Mouse (Mus musculus) B cell, adult 67 days (primary cell): ENCODE measurements around the gene Fos. TPM values are rescaled to one million over a fixed set of nuclear protein-coding genes. Genes with fewer than 3 reads are reported as not detected.

ENCODE experiments used
- total RNA-seq, 2 experiments: library from RNA; stranded (reverse); gene quantifications; 4 replicates each; pipeline ENCODE4 v1.2.4; 2023

Gene Fos
- 1,000 to 10,000 TPM in 1 of 2 experiments, 100 to 1,000 TPM in 1; 584 to 1,441 TPM for total RNA-seq

DNA sequence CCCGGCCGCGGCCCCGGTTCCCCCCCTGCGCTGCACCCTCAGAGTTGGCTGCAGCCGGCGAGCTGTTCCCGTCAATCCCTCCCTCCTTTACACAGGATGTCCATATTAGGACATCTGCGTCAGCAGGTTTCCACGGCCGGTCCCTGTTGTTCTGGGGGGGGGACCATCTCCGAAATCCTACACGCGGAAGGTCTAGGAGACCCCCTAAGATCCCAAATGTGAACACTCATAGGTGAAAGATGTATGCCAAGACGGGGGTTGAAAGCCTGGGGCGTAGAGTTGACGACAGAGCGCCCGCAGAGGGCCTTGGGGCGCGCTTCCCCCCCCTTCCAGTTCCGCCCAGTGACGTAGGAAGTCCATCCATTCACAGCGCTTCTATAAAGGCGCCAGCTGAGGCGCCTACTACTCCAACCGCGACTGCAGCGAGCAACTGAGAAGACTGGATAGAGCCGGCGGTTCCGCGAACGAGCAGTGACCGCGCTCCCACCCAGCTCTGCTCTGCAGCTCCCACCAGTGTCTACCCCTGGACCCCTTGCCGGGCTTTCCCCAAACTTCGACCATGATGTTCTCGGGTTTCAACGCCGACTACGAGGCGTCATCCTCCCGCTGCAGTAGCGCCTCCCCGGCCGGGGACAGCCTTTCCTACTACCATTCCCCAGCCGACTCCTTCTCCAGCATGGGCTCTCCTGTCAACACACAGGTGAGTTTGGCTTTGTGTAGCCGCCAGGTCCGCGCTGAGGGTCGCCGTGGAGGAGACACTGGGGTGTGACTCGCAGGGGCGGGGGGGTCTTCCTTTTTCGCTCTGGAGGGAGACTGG is at the start of gene Fos:
Gene Fos (plus strand): TSS at position 410 of the 817 bp plus-strand sequence.

Other genes with a start within 250 kb of the Fos start
- gene Mlh3, start 203.3 kb upstream of the Fos start, total RNA-seq = 10 to 100 TPM; 17.5 to 21.1 TPM
- 10 to 100 TPM; 15.0 to 20.7 TPM for gene Acyp1, start 185.5 kb upstream of the Fos start, total RNA-seq
- not detected for gene Zc2hc1c, start 185.3 kb upstream of the Fos start, total RNA-seq
- gene Nek9, start 134.5 kb upstream of the Fos start, total RNA-seq = 10 to 100 TPM; 60.1 to 68.9 TPM
- gene Tmed10, start 99.0 kb upstream of the Fos start, total RNA-seq = 100 to 1,000 TPM; 142 to 144 TPM
- gene Jdp2, start 125.1 kb downstream of the Fos start, total RNA-seq = 1 to 10 TPM; 2.0 to 2.8 TPM
- gene Batf, start 212.8 kb downstream of the Fos start, total RNA-seq = 10 to 100 TPM; 17.3 to 20.6 TPM